Mouse (Mus musculus) stomach, embryonic 15.5 days (tissue): ENCODE data around the gene Olfr568. TPM values are rescaled to one million over a fixed set of nuclear protein-coding genes. Genes with fewer than 3 reads are reported as not detected.

Experiments used
- polyA plus RNA-seq: library from polyadenylated mRNA; unstranded; fragments of >200 nt; fragmentation: Nextera tagmentation; extraction: Ambion mirVana; gene quantifications from 2 replicates; pipeline ENCODE4 v1.2.1, GENCODE M21; 2015

Olfr568 gene
- polyA plus RNA-seq, 1 experiment from 2014 or later = not detected

Other genes with a start within 250 kb of the Olfr568 start
- gene Olfr554, start 238.7 kb upstream of the Olfr568 start, polyA plus RNA-seq = not detected in 2 replicates
- gene Olfr555, start 218.3 kb upstream of the Olfr568 start, polyA plus RNA-seq = not detected in 2 replicates
- not detected in 2 replicates for gene Olfr556, start 212.2 kb upstream of the Olfr568 start, polyA plus RNA-seq
- 12.8 and 13.6 TPM in 2 replicates for gene Trim68, start 189.8 kb upstream of the Olfr568 start, polyA plus RNA-seq
- gene Olfr557, start 181.2 kb upstream of the Olfr568 start, polyA plus RNA-seq = not detected in 2 replicates
- gene Olfr558, start 174.9 kb upstream of the Olfr568 start, polyA plus RNA-seq = 0.18 and 0.30 TPM in 2 replicates
- gene Olfr33, start 158.1 kb upstream of the Olfr568 start, polyA plus RNA-seq = not detected in 2 replicates
- not detected in 2 replicates for gene Olfr559, start 149.6 kb upstream of the Olfr568 start, polyA plus RNA-seq
- not detected in 2 replicates for gene Olfr560, start 117.8 kb upstream of the Olfr568 start, polyA plus RNA-seq
- 0.28 and 0.44 TPM in 2 replicates for gene Olfr78, start 117.7 kb upstream of the Olfr568 start, polyA plus RNA-seq
- not detected in 2 replicates for gene Olfr561, start 105.9 kb upstream of the Olfr568 start, polyA plus RNA-seq
- gene Olfr564, start 73.6 kb upstream of the Olfr568 start, polyA plus RNA-seq = not detected in 2 replicates
- not detected in 2 replicates for gene Olfr566, start 18.4 kb upstream of the Olfr568 start, polyA plus RNA-seq
- not detected in 2 replicates for gene Olfr569, start 13.8 kb downstream of the Olfr568 start, polyA plus RNA-seq
- not detected in 2 replicates for gene Olfr570, start 17.5 kb downstream of the Olfr568 start, polyA plus RNA-seq
- not detected in 2 replicates for gene Olfr571, start 40.4 kb downstream of the Olfr568 start, polyA plus RNA-seq
- not detected in 2 replicates for gene Olfr572, start 47.3 kb downstream of the Olfr568 start, polyA plus RNA-seq
- gene Olfr573-ps1, start 65.5 kb downstream of the Olfr568 start, polyA plus RNA-seq = not detected in 2 replicates
- not detected in 2 replicates for gene Olfr574, start 71.3 kb downstream of the Olfr568 start, polyA plus RNA-seq
- not detected in 2 replicates for gene Olfr575, start 81.7 kb downstream of the Olfr568 start, polyA plus RNA-seq
- not detected in 2 replicates for gene Olfr576, start 85.5 kb downstream of the Olfr568 start, polyA plus RNA-seq
- not detected in 2 replicates for gene Olfr577, start 98.8 kb downstream of the Olfr568 start, polyA plus RNA-seq
- not detected in 2 replicates for gene Olfr578, start 112.2 kb downstream of the Olfr568 start, polyA plus RNA-seq
- not detected in 2 replicates for gene Olfr582, start 160.9 kb downstream of the Olfr568 start, polyA plus RNA-seq
- gene Olfr583, start 174.2 kb downstream of the Olfr568 start, polyA plus RNA-seq = not detected in 2 replicates
- not detected in 2 replicates for gene Olfr584, start 204.8 kb downstream of the Olfr568 start, polyA plus RNA-seq
- gene Olfr585, start 220.6 kb downstream of the Olfr568 start, polyA plus RNA-seq = not detected in 2 replicates
- not detected in 2 replicates for gene Olfr586, start 248.5 kb downstream of the Olfr568 start, polyA plus RNA-seq